Mouse (Mus musculus) MEL (cell line): ENCODE data around the gene Traip. TPM values are rescaled to one million over a fixed set of nuclear protein-coding genes. Genes with fewer than 3 reads are reported as not detected.
A peak's percentile ranks its signal among the peaks of the same experiment; 100 is the strongest.

ENCODE experiments used
- DNase-seq: peaks from one replicate; pipeline ENCODE4 v3.0.0; 2011; ENCODE audit warnings: low read depth, low spot score
- H3K27ac ChIP-seq: 2 replicates; pipeline ENCODE4 v1.5.1; 2012; ENCODE audit warnings: low read depth, mild to moderate bottlenecking, control low read depth, low read length, moderate library complexity; ENCODE audit not compliant: control insufficient read depth
- H3K27me3 ChIP-seq, 2 experiments: fragments of 150-350 bp in 1 of 2; sonication (generic) in 1 of 2; 2 replicates each; pipeline ENCODE4 v1.6.1; 2012; ENCODE audit warnings: low read length in 2 of 2, mild to moderate bottlenecking in 2 of 2, improper control_type of control experiment in 1 of 2, moderate library complexity in 1 of 2; ENCODE audit not compliant: insufficient read depth in 2 of 2, control insufficient read depth in 1 of 2
- H3K36me3 ChIP-seq, 2 experiments: 2 replicates each; pipeline ENCODE4 v1.6.1; 2012 to 2014; ENCODE audit warnings: low read length in 2 of 2, improper control_type of control experiment in 1 of 2, inconsistent platforms in 1 of 2, mild to moderate bottlenecking in 1 of 2; ENCODE audit not compliant: insufficient read depth in 2 of 2, control insufficient read depth in 1 of 2
- H3K4me1 ChIP-seq, 2 experiments: fragments of 150-350 bp in 1 of 2; sonication (generic) in 1 of 2; 2 replicates each; pipeline ENCODE4 v1.6.1; 2012; ENCODE audit warnings: low read length in 2 of 2, improper control_type of control experiment in 1 of 2, mild to moderate bottlenecking in 1 of 2; ENCODE audit not compliant: insufficient read depth in 2 of 2, control insufficient read depth in 1 of 2
- H3K4me3 ChIP-seq, 2 experiments: fragments of 150-350 bp in 1 of 2; sonication (generic) in 1 of 2; 2 replicates each; pipeline ENCODE4 v1.5.1; 2012; ENCODE audit warnings: low read depth in 2 of 2, low read length in 2 of 2, mild to moderate bottlenecking in 2 of 2, moderate library complexity in 2 of 2, control low read depth in 1 of 2, improper control_type of control experiment in 1 of 2; ENCODE audit not compliant: control insufficient read depth in 1 of 2, insufficient read depth in 1 of 2
- H3K79me2 ChIP-seq: 2 replicates; pipeline ENCODE4 v1.6.1; 2012; ENCODE audit warnings: mild to moderate bottlenecking, low read length, moderate library complexity; ENCODE audit not compliant: control insufficient read depth, poor library complexity, insufficient read depth
- H3K9ac ChIP-seq: 2 replicates; pipeline ENCODE4 v1.6.1; 2012; ENCODE audit warnings: low read depth, mild to moderate bottlenecking, control low read depth, low read length, moderate library complexity; ENCODE audit not compliant: control insufficient read depth, poor library complexity, severe bottlenecking
- H3K9me3 ChIP-seq: fragments of 150-350 bp; sonication (generic); replicated peaks from 2 replicates; pipeline ENCODE4 v1.6.1; 2012; ENCODE audit warnings: mild to moderate bottlenecking, low read length, improper control_type of control experiment, moderate library complexity; ENCODE audit not compliant: insufficient read depth
- BHLHE40 ChIP-seq: IDR thresholded peaks from 2 replicates; pipeline ENCODE4 v1.6.1; 2012; ENCODE audit warnings: low read depth, mild to moderate bottlenecking, inconsistent platforms, low read length, improper control_type of control experiment, borderline replicate concordance
- CHD1 ChIP-seq: IDR thresholded peaks from 2 replicates; pipeline ENCODE4 v1.6.1; 2012; ENCODE audit warnings: low read depth, mild to moderate bottlenecking, inconsistent platforms, low read length, improper control_type of control experiment
- CTCF ChIP-seq, 3 experiments: IDR thresholded peaks in 2 of 3; conservative IDR thresholded peaks in 1 of 3; 2 replicates each; pipeline ENCODE4 v1.5.1; 2011 to 2012; ENCODE audit warnings: low read length in 3 of 3, low read depth in 2 of 3, mild to moderate bottlenecking in 2 of 3, improper control_type of control experiment in 1 of 3, inconsistent platforms in 1 of 3, mixed read lengths in 1 of 3, moderate library complexity in 1 of 3; ENCODE audit not compliant: control insufficient read depth in 1 of 3, insufficient read depth in 1 of 3, poor library complexity in 1 of 3, severe bottlenecking in 1 of 3
- E2F4 ChIP-seq: IDR thresholded peaks from 2 replicates; pipeline ENCODE4 v1.6.1; 2011; ENCODE audit warnings: low read depth, low read length, improper control_type of control experiment, borderline replicate concordance
- ELF1 ChIP-seq: IDR thresholded peaks from 2 replicates; pipeline ENCODE4 v1.6.1; 2014; ENCODE audit warnings: low read depth, mild to moderate bottlenecking, inconsistent platforms, low read length, improper control_type of control experiment, moderate library complexity
- EP300 ChIP-seq, 2 experiments: IDR thresholded peaks; 2 replicates each; pipeline ENCODE4 v1.6.1; 2011; ENCODE audit warnings: improper control_type of control experiment in 2 of 2, low read length in 2 of 2, low read depth in 1 of 2, mild to moderate bottlenecking in 1 of 2
- ETS1 ChIP-seq: IDR thresholded peaks from 2 replicates; pipeline ENCODE4 v1.6.1; 2012; ENCODE audit warnings: low read depth, mild to moderate bottlenecking, inconsistent platforms, low read length, improper control_type of control experiment, moderate library complexity
- GATA1 ChIP-seq: IDR thresholded peaks from 2 replicates; pipeline ENCODE4 v1.6.1; 2011; ENCODE audit warnings: low read depth, low read length, improper control_type of control experiment
- HCFC1 ChIP-seq: IDR thresholded peaks from 2 replicates; pipeline ENCODE4 v1.6.1; 2012; ENCODE audit warnings: low read depth, mild to moderate bottlenecking, inconsistent platforms, low read length, improper control_type of control experiment, moderate library complexity
- JUND ChIP-seq: IDR thresholded peaks from 2 replicates; pipeline ENCODE4 v1.6.1; 2011; ENCODE audit warnings: low read depth, mild to moderate bottlenecking, improper control_type of control experiment, low read length
- KAT2A ChIP-seq: conservative IDR thresholded peaks from 2 replicates; pipeline ENCODE4 v1.6.1; 2012; ENCODE audit warnings: low read depth, low read length, improper control_type of control experiment, inconsistent platforms
- MAFK ChIP-seq: IDR thresholded peaks from 2 replicates; pipeline ENCODE4 v1.6.1; 2011; ENCODE audit warnings: low read depth, mild to moderate bottlenecking, low read length, improper control_type of control experiment, borderline replicate concordance
- MAX ChIP-seq: IDR thresholded peaks from 2 replicates; pipeline ENCODE4 v1.6.1; 2011; ENCODE audit warnings: low read length, improper control_type of control experiment
- MAZ ChIP-seq: IDR thresholded peaks from 2 replicates; pipeline ENCODE4 v1.6.1; 2012; ENCODE audit warnings: low read depth, mild to moderate bottlenecking, inconsistent platforms, low read length, improper control_type of control experiment
- MEF2A ChIP-seq: IDR thresholded peaks from 2 replicates; pipeline ENCODE4 v1.6.1; 2014; ENCODE audit warnings: low read depth, mild to moderate bottlenecking, inconsistent platforms, low read length, improper control_type of control experiment; ENCODE audit not compliant: poor library complexity, insufficient replicate concordance, severe bottlenecking; ENCODE audit errors: extremely low read depth
- MXI1 ChIP-seq: IDR thresholded peaks from 2 replicates; pipeline ENCODE4 v1.6.1; 2011; ENCODE audit warnings: mild to moderate bottlenecking, low read depth, low read length, improper control_type of control experiment
- MYB ChIP-seq: IDR thresholded peaks from 2 replicates; pipeline ENCODE4 v1.6.1; 2011; ENCODE audit warnings: mild to moderate bottlenecking, low read depth, low read length, improper control_type of control experiment
- MYC ChIP-seq: IDR thresholded peaks from 2 replicates; pipeline ENCODE4 v1.6.1; 2011; ENCODE audit warnings: low read depth, mild to moderate bottlenecking, low read length, improper control_type of control experiment, moderate library complexity
- NELFE ChIP-seq: IDR thresholded peaks from 2 replicates; pipeline ENCODE4 v1.6.1; 2011; ENCODE audit warnings: low read depth, low read length, improper control_type of control experiment
- NRF1 ChIP-seq: IDR thresholded peaks from 2 replicates; pipeline ENCODE4 v1.6.1; 2014; ENCODE audit warnings: low read depth, mild to moderate bottlenecking, inconsistent platforms, low read length, improper control_type of control experiment, moderate library complexity; ENCODE audit not compliant: poor library complexity, insufficient read depth, severe bottlenecking
- POLR2AphosphoS2 ChIP-seq: IDR thresholded peaks from 2 replicates; pipeline ENCODE4 v1.6.1; 2011; ENCODE audit warnings: low read length, improper control_type of control experiment
- POLR2AphosphoS5 ChIP-seq: IDR thresholded peaks from 2 replicates; pipeline ENCODE4 v1.6.1; 2012; ENCODE audit warnings: low read depth, borderline replicate concordance, mild to moderate bottlenecking, inconsistent platforms, low read length, moderate library complexity, mixed read lengths
- RAD21 ChIP-seq: IDR thresholded peaks from 2 replicates; pipeline ENCODE4 v1.6.1; 2011; ENCODE audit warnings: mild to moderate bottlenecking, low read depth, low read length, improper control_type of control experiment
- SMC3 ChIP-seq: IDR thresholded peaks from 2 replicates; pipeline ENCODE4 v1.6.1; 2011; ENCODE audit warnings: low read depth, low read length, improper control_type of control experiment
- TAL1 ChIP-seq: IDR thresholded peaks from 2 replicates; pipeline ENCODE4 v1.6.1; 2012; ENCODE audit warnings: mild to moderate bottlenecking, inconsistent platforms, low read length, moderate library complexity, mixed read lengths
- TBP ChIP-seq: IDR thresholded peaks from 2 replicates; pipeline ENCODE4 v1.8.0; 2011; ENCODE audit warnings: low read depth, low read length, improper control_type of control experiment
- TCF12 ChIP-seq: IDR thresholded peaks from 2 replicates; pipeline ENCODE4 v1.6.1; 2014; ENCODE audit warnings: low read depth, mild to moderate bottlenecking, inconsistent platforms, low read length, improper control_type of control experiment, moderate library complexity
- UBTF ChIP-seq: IDR thresholded peaks from 2 replicates; pipeline ENCODE4 v1.6.1; 2012; ENCODE audit warnings: low read depth, mild to moderate bottlenecking, inconsistent platforms, low read length, improper control_type of control experiment, moderate library complexity, borderline replicate concordance; ENCODE audit not compliant: insufficient read depth
- USF2 ChIP-seq, 2 experiments: IDR thresholded peaks; 2 replicates each; pipeline ENCODE4 v1.6.1; 2011 to 2012; ENCODE audit warnings: improper control_type of control experiment in 2 of 2, low read length in 2 of 2, borderline replicate concordance in 1 of 2, inconsistent platforms in 1 of 2, low read depth in 1 of 2, mild to moderate bottlenecking in 1 of 2; ENCODE audit not compliant: insufficient read depth in 1 of 2
- ZC3H11A ChIP-seq: IDR thresholded peaks from 2 replicates; pipeline ENCODE4 v1.6.1; 2012; ENCODE audit warnings: low read depth, mild to moderate bottlenecking, inconsistent platforms, low read length, improper control_type of control experiment
- ZKSCAN1 ChIP-seq: IDR thresholded peaks from 2 replicates; pipeline ENCODE4 v1.6.1; 2012; ENCODE audit warnings: low read depth, mild to moderate bottlenecking, inconsistent platforms, low read length, improper control_type of control experiment, moderate library complexity
- ZMIZ1 ChIP-seq: IDR thresholded peaks from 2 replicates; pipeline ENCODE4 v1.6.1; 2012; ENCODE audit warnings: low read depth, mild to moderate bottlenecking, inconsistent platforms, low read length, improper control_type of control experiment, moderate library complexity
- ZNF384 ChIP-seq: IDR thresholded peaks from 2 replicates; pipeline ENCODE4 v1.6.1; 2012; ENCODE audit warnings: low read depth, mild to moderate bottlenecking, inconsistent platforms, low read length, improper control_type of control experiment
- polyA plus RNA-seq, 2 experiments: library from polyadenylated mRNA; stranded (reverse) in 1 of 2; unstranded in 1 of 2; fragments of >175 nt in 1 of 2; fragments of >200 nt in 1 of 2; gene quantifications; 2 replicates each; pipeline versions ENCODE4 v1.2.1 to v1.2.4; 2012; ENCODE audit warnings: low replicate concordance in 2 of 2, low read depth in 1 of 2; ENCODE audit not compliant: insufficient read length in 2 of 2, insufficient read depth in 1 of 2, missing spikeins in 1 of 2
- total RNA-seq: library from RNA; depleted of rRNA; stranded (reverse); fragments of 300-350 nt; gene quantifications from 2 replicates; pipeline ENCODE4 v1.2.3, GENCODE M21; 2012

Traip gene
- total and polyA plus RNA-seq, 3 experiments = 43.6 to 65.2 TPM; not detected in 1

DNA sequence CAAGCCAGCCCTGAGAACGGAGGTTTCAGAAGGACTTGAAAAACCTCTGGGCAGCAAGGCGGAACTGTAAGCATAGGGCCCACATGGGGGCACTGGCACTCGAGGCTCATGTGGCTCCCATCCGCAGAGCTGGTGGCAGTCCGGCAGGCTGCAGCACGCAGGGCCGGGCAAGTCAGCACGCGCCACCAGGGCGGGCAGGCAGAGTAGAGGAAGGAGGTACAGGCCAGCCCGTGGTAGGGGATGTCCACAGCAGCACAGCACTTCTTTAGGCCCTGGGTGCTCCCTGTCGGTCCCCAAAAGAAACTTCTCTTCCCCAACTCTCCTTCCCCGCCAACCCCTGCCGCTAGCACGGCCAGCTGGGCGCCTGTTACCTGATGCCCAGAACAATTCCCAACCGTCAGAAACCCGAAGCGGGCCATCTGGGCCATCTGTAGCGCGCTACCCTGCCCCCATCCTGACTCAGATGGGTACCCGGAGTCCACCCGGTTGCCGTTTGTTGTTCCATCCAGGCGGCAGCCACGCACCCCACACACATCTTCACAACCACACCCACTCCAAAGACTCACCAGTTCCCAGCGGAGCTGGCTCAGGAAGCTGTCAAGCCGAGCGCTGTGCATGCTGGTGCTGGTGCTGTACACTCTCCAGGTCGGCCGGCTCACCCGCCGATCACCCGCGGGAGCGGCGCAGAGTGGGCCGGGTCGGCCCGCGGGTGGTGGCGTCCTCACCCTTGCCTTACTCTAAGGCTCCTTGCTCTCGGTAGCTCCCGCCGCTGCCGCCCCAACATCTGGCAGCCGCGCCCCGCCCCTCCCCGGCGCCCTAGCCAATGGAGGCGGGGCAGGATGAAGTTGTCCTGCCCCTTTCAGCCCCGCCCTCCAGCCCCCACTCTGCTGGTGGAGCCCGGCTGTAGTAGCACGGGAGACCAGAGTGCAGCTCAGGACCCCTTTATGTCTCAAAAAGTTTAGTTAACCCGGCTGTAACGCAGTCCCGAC is 35.5 kb downstream of the Traip start, which contains the start of gene Inka1:
Gene Inka1, minus strand, starts transcription at position 749 of the 989 bp plus-strand sequence.
- peak; percentile 93 for DNase-seq
- peak within 1 kb of the TSS; percentile 88 for H3K9ac ChIP-seq
- H3K9me3 ChIP-seq = no peaks in the 10 kb centered on the region
- peak within 1 kb of the TSS; percentile 72 to 91 for H3K4me3 ChIP-seq
- H3K27me3 ChIP-seq = no peaks in the 10 kb centered on the region
- H3K79me2 ChIP-seq = peaks cover 33% of the 10 kb centered on the region
- H3K27ac ChIP-seq = peak within 1 kb of the TSS; percentile 94
- peaks cover 35 to 43% of the 10 kb centered on the region in 2 experiments for H3K4me1 ChIP-seq
- H3K36me3 ChIP-seq = peaks cover 4 to 39% of the 10 kb centered on the region in 2 experiments
- TF ChIP-seq USF2 (IDR thresholded peaks at IDR 0.05; ENCODE audit: borderline replicate concordance in 1 of 2, insufficient read depth in 1 of 2, low read depth in 1 of 2, low read length in 2 of 2) (no peak), ZC3H11A (no peak), JUND (no peak), ZMIZ1 (peak; percentile 85), GATA1 (no peak), UBTF (0 out of 2 replicates have a peak, but pooled peaks have one; percentile 34), MAX (peak; percentile 76), ETS1 (0 out of 2 replicates have a peak, but pooled peaks have one; percentile 4), CHD1 (no peak), TBP (peak; percentile 76), SMC3 (peak; percentile 20; the same call in 1 of the 2 replicates), EP300 (IDR thresholded peaks at IDR 0.05; ENCODE audit: low read depth in 1 of 2, low read length in 2 of 2) (peak in 1 of 2 experiments; percentile 7; a peak in 2 of 4 replicates), POLR2AphosphoS5 (peak; percentile 87; the same call in 1 of the 2 replicates), BHLHE40 (peak; percentile 13; the same call in 1 of the 2 replicates), KAT2A (no peak), POLR2AphosphoS2 (peak; percentile 85), MAFK (no peak), MYC (peak; percentile 32), NRF1 (no peak), TCF12 (peak; percentile 56; the same call in 1 of the 2 replicates), TAL1 (no peak), RAD21 (no peak; the same call in 1 of the 2 replicates), ZKSCAN1 (0 out of 2 replicates have a peak, but pooled peaks have one; percentile 21), MEF2A (peak; percentile 23; the same call in 1 of the 2 replicates), MXI1 (peak; percentile 79), HCFC1 (peak; percentile 37; the same call in 1 of the 2 replicates), MYB (no peak), ELF1 (0 out of 2 replicates have a peak, but pooled peaks have one; percentile 3), ZNF384 (no peak), E2F4 (no peak), NELFE (peak; percentile 86), CTCF (IDR thresholded peaks at IDR 0.05 in 2 of 3, conservative IDR thresholded peaks at IDR 0.05 in 1 of 3; ENCODE audit: control insufficient read depth in 1 of 3, insufficient read depth in 1 of 3, low read depth in 2 of 3, low read length in 3 of 3, poor library complexity in 1 of 3, severe bottlenecking in 1 of 3) (peak in 1 of 3 experiments; percentile 14; a peak in 1 of 6 replicates), MAZ (peak; percentile 76)
